Mouse (Mus musculus) heart, embryonic 14.5 days (tissue): ENCODE data around the gene Spag9. TPM values are rescaled to one million over a fixed set of nuclear protein-coding genes. Genes with fewer than 3 reads are reported as not detected.

Experiments
- ATAC-seq: fragments of 200-750 bp; cut with Nextera tagmentation; 2 replicates; pipeline ENCODE4 v1.8.0; 2017; ENCODE audit warnings: low read depth, moderate TSS enrichment; ENCODE audit not compliant: insufficient number of reproducible peaks, insufficient read depth, low FRiP score
- H3K27ac ChIP-seq, 2 experiments: fragments of 200-500 bp in 1 of 2; fragments of 300-500 bp in 1 of 2; sonication (generic) in 1 of 2; replicated peaks in 1 of 2; 2 replicates each; pipeline ENCODE4 v1.5.1; 2012 to 2014; ENCODE audit warnings: low read depth in 2 of 2, low read length in 2 of 2, control low read depth in 1 of 2, mild to moderate bottlenecking in 1 of 2, mixed read lengths in 1 of 2; ENCODE audit not compliant: control insufficient read depth in 1 of 2, insufficient read depth in 1 of 2
- H3K27me3 ChIP-seq: fragments of 300-500 bp; sonication (generic); 2 replicates; pipeline ENCODE4 v1.6.1; 2014; ENCODE audit warnings: mild to moderate bottlenecking, low read length, control low read depth; ENCODE audit not compliant: control insufficient read depth, insufficient read depth
- H3K36me3 ChIP-seq: fragments of 300-500 bp; sonication (generic); 2 replicates; pipeline ENCODE4 v1.6.1; 2014; ENCODE audit warnings: mild to moderate bottlenecking, control low read depth, low read length, mixed read lengths; ENCODE audit not compliant: control insufficient read depth, insufficient read depth
- H3K4me1 ChIP-seq, 2 experiments: fragments of 200-500 bp in 1 of 2; fragments of 300-500 bp in 1 of 2; sonication (generic) in 1 of 2; 2 replicates each; pipeline ENCODE4 v1.6.1; 2012 to 2014; ENCODE audit warnings: low read length in 2 of 2, control low read depth in 1 of 2, mixed read lengths in 1 of 2; ENCODE audit not compliant: control insufficient read depth in 2 of 2, insufficient read depth in 2 of 2
- H3K4me2 ChIP-seq: fragments of 300-500 bp; sonication (generic); 2 replicates; pipeline ENCODE4 v1.6.1; 2014; ENCODE audit warnings: mild to moderate bottlenecking, low read length
- H3K4me3 ChIP-seq, 2 experiments: fragments of 200-500 bp in 1 of 2; fragments of 300-500 bp in 1 of 2; sonication (generic) in 1 of 2; 2 replicates each; pipeline ENCODE4 v1.5.1; 2012 to 2014; ENCODE audit warnings: low read length in 2 of 2, mild to moderate bottlenecking in 2 of 2, control low read depth in 1 of 2, low read depth in 1 of 2, moderate library complexity in 1 of 2; ENCODE audit not compliant: control insufficient read depth in 1 of 2, insufficient read depth in 1 of 2
- H3K9ac ChIP-seq: fragments of 300-500 bp; sonication (generic); 2 replicates; pipeline ENCODE4 v1.6.1; 2014; ENCODE audit warnings: mild to moderate bottlenecking, low read length
- H3K9me3 ChIP-seq: fragments of 300-500 bp; sonication (generic); 2 replicates; pipeline ENCODE4 v1.6.1; 2016; ENCODE audit warnings: low read length, control low read depth; ENCODE audit not compliant: control insufficient read depth
- WGBS: fragments of 180-500 bp; shearing (Covaris S2); extraction: QIAGEN DNeasy Blood & Tissue Kit; methylation state at CpG from one replicate; pipeline ENCODE4 v1.1.7; 2014; 5-methylcytosine and 5-hydroxymethylcytosine counted together
- polyA plus RNA-seq: library from polyadenylated mRNA; unstranded; fragments of >200 nt; fragmentation: Nextera tagmentation; extraction: Ambion mirVana; gene quantifications from 2 replicates; pipeline ENCODE4 v1.2.1, GENCODE M21; 2014

Gene Spag9
- polyA plus RNA-seq = 54.5 and 63.8 TPM in 2 replicates

DNA sequence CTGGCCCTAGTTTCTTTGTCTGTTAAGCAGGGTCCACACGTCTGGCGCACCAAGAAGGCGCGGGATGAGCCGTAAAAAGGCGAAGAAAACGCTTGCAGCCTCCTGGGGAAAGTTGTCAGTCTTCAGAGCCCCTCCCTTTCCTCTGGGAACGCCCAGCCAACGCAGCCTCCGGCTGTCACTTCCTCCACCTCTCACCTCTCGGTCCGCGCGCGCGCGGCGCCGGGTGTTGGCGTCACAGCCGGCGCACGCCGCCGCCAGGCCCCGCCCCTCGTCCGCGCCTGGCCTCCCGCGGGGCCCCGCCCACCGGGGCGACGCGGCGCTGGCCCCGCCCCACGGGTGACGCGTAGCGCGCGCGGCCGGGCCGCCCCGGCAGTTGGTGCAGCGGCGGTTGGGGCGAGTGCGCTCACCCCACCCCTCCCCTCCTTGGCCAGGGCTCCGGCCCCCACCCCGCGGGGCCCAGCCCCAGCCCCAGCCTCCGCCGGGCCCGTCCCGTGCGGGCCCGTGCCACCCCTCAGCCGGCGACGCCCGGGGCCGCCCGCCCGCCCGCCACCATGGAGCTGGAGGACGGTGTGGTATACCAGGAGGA lies at the start of gene Spag9:
Gene Spag9 (plus strand): TSS at position 372 of the 586 bp plus-strand sequence.
- WGBS = under 1% methylated on average over 48 of the region's 70 CpGs
- Histone ChIP-seq H3K36me3 (no peaks in the 10 kb centered on the region), H3K9me3 (no peaks in the 10 kb centered on the region), H3K4me1 (peaks cover 10 to 13% of the 10 kb centered on the region in 2 experiments), H3K9ac (peak within 1 kb of the TSS; percentile 93), H3K4me2 (peak within 1 kb of the TSS; percentile 80), H3K4me3 (peak within 1 kb of the TSS; percentile 97 to 100), H3K27me3 (no peaks in the 10 kb centered on the region), H3K27ac (peak within 1 kb of the TSS; percentile 100)
- ATAC-seq = peak; percentile 92

- no peak for ATAC-seq
- Histone ChIP-seq H3K9ac (no peak overlapping the region), H3K4me3 (no peak overlapping the region), H3K4me2 (no peak overlapping the region), H3K9me3 (no peaks in the 10 kb centered on the region), H3K36me3 (peaks cover 77% of the 10 kb centered on the region), H3K27ac (no peak overlapping the region), H3K4me1 (peaks cover 6 to 11% of the 10 kb centered on the region in 2 experiments), H3K27me3 (no peaks in the 10 kb centered on the region)
- WGBS = 84% methylated on average over 9 of the region's 9 CpGs
Measured at GRCm38 (mm10) chr11:93948887-93949567, 46.9 kb upstream of the Spag9 start.

GRCm38 (mm10) chr11:93950045-93950444 lies 45.8 kb upstream of the Spag9 start:
- peaks cover 69% of the 10 kb centered on the region for H3K36me3 ChIP-seq
- no peak overlapping the region for H3K9ac ChIP-seq
- no peak overlapping the region for H3K4me3 ChIP-seq
- WGBS = 88% methylated on average over 1 of the region's 1 CpGs
- H3K27me3 ChIP-seq = no peaks in the 10 kb centered on the region
- no peak overlapping the region for H3K27ac ChIP-seq
- H3K4me1 ChIP-seq = peaks cover 8 to 17% of the 10 kb centered on the region in 2 experiments
- ATAC-seq = no peak
- H3K9me3 ChIP-seq = no peaks in the 10 kb centered on the region
- no peak overlapping the region for H3K4me2 ChIP-seq

- Histone ChIP-seq H3K9me3 (no peaks in the 10 kb centered on the region), H3K4me1 (peaks cover 15 to 23% of the 10 kb centered on the region in 2 experiments), H3K27ac (no peak overlapping the region), H3K36me3 (peaks cover 61% of the 10 kb centered on the region), H3K4me2 (no peak overlapping the region), H3K27me3 (no peaks in the 10 kb centered on the region), H3K4me3 (no peak overlapping the region), H3K9ac (no peak overlapping the region)
- WGBS = 81% methylated on average over 5 of the region's 5 CpGs
- ATAC-seq = no peak
Measured at GRCm38 (mm10) chr11:93952376-93952775, 43.5 kb upstream of the Spag9 start.

GRCm38 (mm10) chr11:93954738-93955255 lies 41.1 kb upstream of the Spag9 start:
- Histone ChIP-seq H3K9me3 (no peaks in the 10 kb centered on the region), H3K36me3 (peaks cover 67% of the 10 kb centered on the region), H3K4me1 (peaks cover 15 to 23% of the 10 kb centered on the region in 2 experiments), H3K9ac (peak overlapping the region; percentile 80), H3K4me2 (peak overlapping the region; percentile 73), H3K4me3 (peak overlapping the region; percentile 59 to 74), H3K27ac (peak overlapping the region; percentile 88 to 94), H3K27me3 (no peaks in the 10 kb centered on the region)
- peak; percentile 56 for ATAC-seq
- 33% methylated on average over 13 of the region's 13 CpGs for WGBS

DNA sequence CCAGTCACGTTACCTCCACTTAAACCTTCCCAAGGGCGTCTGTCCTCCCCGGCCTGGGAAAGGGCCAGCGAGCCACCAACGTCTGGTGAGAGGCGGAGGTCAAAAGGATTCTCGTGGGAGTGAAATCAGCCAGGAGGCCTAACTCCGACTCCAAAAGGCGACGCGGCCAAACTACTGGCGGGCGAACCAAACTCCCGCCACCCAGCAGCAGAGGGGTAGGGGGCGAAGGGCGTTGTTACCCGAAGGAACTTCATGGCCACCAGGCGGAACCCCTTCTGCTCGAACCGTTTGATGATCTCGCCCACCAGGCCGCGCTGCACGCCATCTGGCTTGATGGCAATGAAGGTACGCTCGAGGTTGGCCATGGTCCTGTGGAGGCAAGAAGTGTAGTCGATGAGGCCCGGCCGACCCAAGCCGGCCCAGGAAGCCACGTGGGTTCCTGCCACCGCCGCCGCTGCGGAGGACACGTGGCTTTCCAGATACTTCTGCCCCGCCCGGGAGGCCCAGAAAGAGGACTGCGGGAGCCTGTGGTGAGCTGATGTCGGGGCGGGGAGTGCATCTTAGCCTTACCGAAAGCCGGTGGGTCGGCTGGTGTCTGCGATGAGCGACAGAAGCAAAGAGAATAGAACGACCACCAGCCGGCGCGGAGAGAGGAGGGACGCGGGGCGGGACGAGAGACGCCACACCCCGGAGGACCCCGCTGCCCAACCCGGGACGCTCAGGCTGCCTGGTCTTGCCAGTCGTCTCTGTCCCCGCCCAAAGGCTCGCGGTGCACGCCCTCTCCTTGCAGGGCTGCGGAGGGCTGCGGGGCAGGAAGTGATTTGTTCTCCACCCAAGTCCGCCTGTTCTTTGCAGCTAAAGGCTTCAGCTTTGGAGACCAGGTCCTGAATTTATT lies 40.4 kb upstream of the Spag9 start:
- peak; percentile 96 for ATAC-seq
- Histone ChIP-seq H3K27ac (peak overlapping the region; percentile 88 to 94), H3K36me3 (peaks cover 66% of the 10 kb centered on the region), H3K9ac (peak overlapping the region; percentile 80), H3K27me3 (no peaks in the 10 kb centered on the region), H3K4me1 (peaks cover 15 to 23% of the 10 kb centered on the region in 2 experiments), H3K4me3 (peak overlapping the region; percentile 59 to 74), H3K4me2 (peak overlapping the region; percentile 73), H3K9me3 (no peaks in the 10 kb centered on the region)
- under 1% methylated on average over 62 of the region's 67 CpGs for WGBS

GRCm38 (mm10) chr11:93956159-93956558 lies 39.7 kb upstream of the Spag9 start, which contains the start of gene Nme2:
Gene Nme2 (minus strand): TSS chr11:93956259.
- no peaks in the 10 kb centered on the region for H3K27me3 ChIP-seq
- peak within 1 kb of the TSS; percentile 88 to 94 for H3K27ac ChIP-seq
- WGBS = 0% methylated on average over 6 of the region's 6 CpGs
- H3K4me1 ChIP-seq = peaks cover 15 to 23% of the 10 kb centered on the region in 2 experiments
- H3K4me2 ChIP-seq = peak within 1 kb of the TSS; percentile 73
- no peaks in the 10 kb centered on the region for H3K9me3 ChIP-seq
- peak within 1 kb of the TSS; percentile 59 to 74 for H3K4me3 ChIP-seq
- peaks cover 66% of the 10 kb centered on the region for H3K36me3 ChIP-seq
- peak within 1 kb of the TSS; percentile 80 for H3K9ac ChIP-seq
- ATAC-seq = no peak
